Mouse (Mus musculus) left cerebral cortex, postnatal 4 days (tissue): Measurements from ENCODE around the gene Agtr1a. TPM values are rescaled to one million over a fixed set of nuclear protein-coding genes. Genes with fewer than 3 reads are reported as not detected.

Experiments used
- DNase-seq: peaks from one replicate; pipeline ENCODE4 v3.0.0-alpha.2; 2022
- intact Hi-C: fragments of 180-260 bp; cut with DNase I; formaldehyde crosslinking; loops from one replicate; pipeline ENCODE4 v1.15.1; 2025
- total RNA-seq, 2 experiments: library from RNA; stranded (reverse); gene quantifications; 2 replicates each; pipeline ENCODE4 v1.2.3; 2021

The Agtr1a gene
- 1 to 10 TPM; 1.8 to 2.0 TPM for total RNA-seq

- peak; percentile 59 for DNase-seq
- intact Hi-C loops: no loop called here
Measured at GRCm38 (mm10) chr13:30336148-30336801, at the start of gene Agtr1a. TSS of gene Agtr1a (plus strand) at chr13:30336441.

- intact Hi-C loops: no loop called here
- DNase-seq: no peak
Measured at GRCm38 (mm10) chr13:30310221-30310620, 26.0 kb upstream of the Agtr1a start.

- no peak for DNase-seq
- intact Hi-C loops: no loop called here
Measured at GRCm38 (mm10) chr13:30324669-30325346, 11.4 kb upstream of the Agtr1a start.

GRCm38 (mm10) chr13:30331061-30331460, 5.2 kb upstream of the Agtr1a start:
- intact Hi-C loops: no loop called here
- no peak for DNase-seq

GRCm38 (mm10) chr13:30331851-30332250, 4.4 kb upstream of the Agtr1a start:
- no peak for DNase-seq
- intact Hi-C loops: no loop called here

- intact Hi-C loops: no loop called here
- no peak for DNase-seq
Measured at GRCm38 (mm10) chr13:30332581-30332980, 3.7 kb upstream of the Agtr1a start.

GRCm38 (mm10) chr13:30334667-30335066, 1.6 kb upstream of the Agtr1a start:
- intact Hi-C loops: no loop called here
- no peak for DNase-seq

- intact Hi-C loops: no loop called here
Measured at GRCm38 (mm10) chr13:30336913-30337312, 672 bp downstream of the Agtr1a start.

GRCm38 (mm10) chr13:30337646-30338045, 1.4 kb downstream of the Agtr1a start:
- intact Hi-C loops: no loop called here
- no peak for DNase-seq

More at GRCm38 (mm10) chr13:30336913-30337312, 672 bp downstream of the Agtr1a start:
- DNase-seq: no peak

GRCm38 (mm10) chr13:30338576-30338975, 2.3 kb downstream of the Agtr1a start:
- DNase-seq: no peak
- intact Hi-C loops: no loop called here

GRCm38 (mm10) chr13:30339927-30340326, 3.7 kb downstream of the Agtr1a start:
- intact Hi-C loops: no loop called here
- DNase-seq: no peak

- no peak for DNase-seq
- intact Hi-C loops: no loop called here
Measured at GRCm38 (mm10) chr13:30341987-30342898, 6.0 kb downstream of the Agtr1a start.

- no peak for DNase-seq
- intact Hi-C loops: no loop called here
Measured at GRCm38 (mm10) chr13:30345427-30345913, 9.2 kb downstream of the Agtr1a start.

- no peak for DNase-seq
- intact Hi-C loops: no loop called here
Measured at GRCm38 (mm10) chr13:30346881-30347280, 10.6 kb downstream of the Agtr1a start.

GRCm38 (mm10) chr13:30348306-30348705, 12.1 kb downstream of the Agtr1a start:
- intact Hi-C loops: no loop called here
- DNase-seq: no peak

- DNase-seq: no peak
- intact Hi-C loops: no loop called here
Measured at GRCm38 (mm10) chr13:30351966-30352365, 15.7 kb downstream of the Agtr1a start.

GRCm38 (mm10) chr13:30354991-30355580, 18.8 kb downstream of the Agtr1a start:
- intact Hi-C loops: no loop called here
- peak; percentile 2 for DNase-seq

GRCm38 (mm10) chr13:30355979-30356378, 19.7 kb downstream of the Agtr1a start:
- intact Hi-C loops: no loop called here
- DNase-seq: no peak

GRCm38 (mm10) chr13:30358456-30359168, 22.4 kb downstream of the Agtr1a start:
- DNase-seq: peak; percentile 8
- intact Hi-C loops: no loop called here

- DNase-seq: no peak
- intact Hi-C loops: no loop called here
Measured at GRCm38 (mm10) chr13:30359886-30360285, 23.6 kb downstream of the Agtr1a start.
